Mouse (Mus musculus) neural tube, embryonic 12.5 days (tissue): Measurements from ENCODE around the gene Usp17ld. TPM values are rescaled to one million over a fixed set of nuclear protein-coding genes. Genes with fewer than 3 reads are reported as not detected.
"Not testable (repeated sequence)": the region's sequence is repeated elsewhere in the genome, so short reads cannot be mapped to it uniquely, and the experiment has no call there.

ENCODE experiments used
- ATAC-seq: fragments of 200-750 bp; cut with Nextera tagmentation; 2 replicates; pipeline ENCODE4 v1.8.0; 2017; ENCODE audit warnings: low read depth, mild to moderate bottlenecking, moderate TSS enrichment, moderate library complexity; ENCODE audit not compliant: low FRiP score
- H3K27ac ChIP-seq: fragments of 300-500 bp; sonication (generic); 2 replicates; pipeline ENCODE4 v1.5.1; 2016
- H3K27me3 ChIP-seq: fragments of 300-500 bp; sonication (generic); replicated peaks from 2 replicates; pipeline ENCODE4 v1.6.1; 2016; ENCODE audit warnings: mild to moderate bottlenecking
- H3K36me3 ChIP-seq: fragments of 300-500 bp; sonication (generic); 2 replicates; pipeline ENCODE4 v1.6.1; 2016; ENCODE audit warnings: mild to moderate bottlenecking
- H3K4me1 ChIP-seq: fragments of 300-500 bp; sonication (generic); 2 replicates; pipeline ENCODE4 v1.6.1; 2016
- H3K4me2 ChIP-seq: fragments of 300-500 bp; sonication (generic); replicated peaks from 2 replicates; pipeline ENCODE4 v1.6.1; 2016; ENCODE audit warnings: mild to moderate bottlenecking
- H3K4me3 ChIP-seq: fragments of 300-500 bp; sonication (generic); 2 replicates; pipeline ENCODE4 v1.5.1; 2016
- H3K9ac ChIP-seq: fragments of 300-500 bp; sonication (generic); 2 replicates; pipeline ENCODE4 v1.6.1; 2016; ENCODE audit warnings: mild to moderate bottlenecking
- H3K9me3 ChIP-seq: fragments of 300-500 bp; sonication (generic); 2 replicates; pipeline ENCODE4 v1.6.1; 2016; ENCODE audit warnings: mild to moderate bottlenecking
- WGBS: fragments of 180-500 bp; shearing (Covaris S2); methylation state at CpG from one replicate; pipeline ENCODE4 v1.1.7; 2016; 5-methylcytosine and 5-hydroxymethylcytosine counted together
- microRNA-seq: library from miRNA; unstranded; fragments of <30 nt; microRNA quantifications from one replicate; pipeline ENCODE4, GENCODE M21; 2017
- polyA plus RNA-seq: library from polyadenylated mRNA; unstranded; fragments of >200 nt; fragmentation: Nextera tagmentation; extraction: Ambion mirVana; gene quantifications from 2 replicates; pipeline ENCODE4 v1.2.1, GENCODE M21; 2016

The Usp17ld gene
- not detected in 2 replicates for polyA plus RNA-seq

DNA sequence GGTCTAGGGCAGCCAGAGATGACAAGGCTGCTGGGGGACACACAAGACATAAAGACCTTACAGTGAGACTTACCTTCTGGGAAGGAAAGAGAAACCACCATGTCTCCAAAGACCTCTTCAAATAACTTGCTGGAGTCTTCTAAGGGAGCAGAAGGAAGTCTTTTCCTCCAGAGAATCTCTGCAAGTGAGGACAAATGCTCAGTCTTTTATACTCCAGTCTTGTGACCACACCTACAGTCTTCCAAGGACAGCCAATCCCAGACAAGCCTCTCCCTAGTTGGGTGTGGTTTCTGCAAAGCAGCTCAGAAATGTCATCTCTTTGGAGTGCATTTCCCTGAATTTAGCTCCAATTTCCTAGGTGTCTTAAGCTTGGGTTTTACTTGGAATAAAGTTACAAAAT is at the start of gene Usp17ld:
TSS of gene Usp17ld (minus strand) at position 101 of the 400 bp plus-strand sequence.
- not testable (repeated sequence) for H3K4me3 ChIP-seq, H3K27ac ChIP-seq, H3K36me3 ChIP-seq, H3K4me1 ChIP-seq, H3K27me3 ChIP-seq, H3K9ac ChIP-seq, H3K9me3 ChIP-seq, H3K4me2 ChIP-seq, ATAC-seq

DNA sequence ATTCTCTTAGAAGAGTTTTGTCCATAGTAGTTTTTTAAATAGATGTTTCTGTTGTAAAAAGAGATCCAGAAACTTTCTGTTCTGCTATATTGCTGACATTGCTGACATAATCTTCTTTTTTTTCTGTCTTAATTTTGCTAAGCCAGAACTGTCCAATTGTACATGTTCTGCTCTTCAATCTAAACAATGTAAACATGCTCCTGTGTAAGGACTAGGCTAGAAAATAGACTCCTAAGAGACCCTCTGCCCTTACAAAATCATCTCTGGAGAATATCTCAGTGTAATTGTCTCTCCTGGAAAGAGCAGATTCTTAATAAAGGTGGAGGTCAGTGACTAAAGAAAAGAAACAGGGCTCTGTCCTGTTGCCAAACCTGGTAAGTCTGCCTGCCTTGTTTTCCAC is 35.6 kb downstream of the Usp17ld start, which contains the start of gene Olfr594:
TSS of gene Olfr594 (plus strand) at position 301 of the 400 bp plus-strand sequence.
- Histone ChIP-seq H3K27me3 (no peaks in the 10 kb centered on the region), H3K9me3 (no peaks in the 10 kb centered on the region), H3K4me2 (no peak within 1 kb of the TSS), H3K9ac (no peak within 1 kb of the TSS), H3K4me3 (no peak within 1 kb of the TSS), H3K4me1 (no peaks in the 10 kb centered on the region), H3K36me3 (no peaks in the 10 kb centered on the region), H3K27ac (no peak within 1 kb of the TSS)
- ATAC-seq = no peak

DNA sequence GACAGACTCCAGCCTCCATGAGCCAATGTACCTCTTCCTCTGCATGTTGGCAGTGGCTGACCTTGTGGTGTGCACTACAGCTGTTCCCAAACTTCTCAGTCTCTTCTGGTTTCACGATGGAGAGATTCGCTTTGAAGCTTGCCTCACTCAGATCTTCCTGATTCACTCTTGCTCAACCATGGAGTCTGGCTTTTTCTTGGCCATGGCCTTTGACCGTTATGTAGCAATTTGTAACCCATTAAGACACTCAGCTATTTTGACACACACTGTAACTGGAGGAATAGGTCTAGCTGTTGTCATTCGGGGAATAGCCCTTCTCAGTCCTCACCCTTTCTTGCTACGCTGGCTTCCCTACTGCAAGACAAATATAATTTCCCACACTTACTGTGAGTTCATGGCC is 40.3 kb downstream of the Usp17ld start:
- H3K36me3 ChIP-seq, H3K27ac ChIP-seq, H3K9me3 ChIP-seq, H3K9ac ChIP-seq, H3K4me2 ChIP-seq, ATAC-seq, H3K27me3 ChIP-seq, H3K4me1 ChIP-seq, H3K4me3 ChIP-seq: not testable (repeated sequence)
- WGBS = 89% methylated on average over 5 of the region's 5 CpGs

DNA sequence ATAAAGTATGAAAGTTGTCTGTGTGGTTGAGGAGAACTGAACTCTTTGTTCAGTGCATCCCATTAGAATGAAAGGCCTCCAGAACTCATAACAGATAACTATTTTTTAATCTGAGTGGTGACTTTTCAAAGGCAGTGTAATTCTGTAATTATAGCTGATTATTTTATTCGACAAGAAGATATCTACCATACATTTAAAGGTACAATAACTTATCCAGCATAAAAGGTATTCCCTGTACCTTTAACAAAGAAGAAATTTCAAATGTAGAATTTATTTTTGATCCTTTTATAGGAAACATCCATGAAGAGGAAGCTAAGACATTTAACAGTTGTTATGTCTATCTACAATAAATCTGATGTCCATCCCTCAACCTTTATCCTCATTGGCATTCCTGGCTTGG is 40.7 kb downstream of the Usp17ld start, which contains the start of gene Olfr593:
TSS of gene Olfr593 (plus strand) at position 301 of the 400 bp plus-strand sequence.
- Histone ChIP-seq H3K36me3 (no peaks in the 10 kb centered on the region), H3K27me3 (no peaks in the 10 kb centered on the region), H3K4me2 (no peak within 1 kb of the TSS), H3K27ac (no peak within 1 kb of the TSS), H3K9me3 (no peaks in the 10 kb centered on the region), H3K4me3 (no peak within 1 kb of the TSS), H3K4me1 (no peaks in the 10 kb centered on the region), H3K9ac (no peak within 1 kb of the TSS)
- ATAC-seq = no peak
- WGBS = 70% methylated on average over 1 of the region's 1 CpGs

Small RNA genes lying within 50 kb of the gene (microRNA-seq; reads per million reads assigned to microRNA genes)
- gene Gm23550 (not detected), gene Gm25171 (not detected)

Other genes starting within 250 kb of the Usp17ld start
- not detected in 2 replicates for gene Olfr582, start 214.5 kb downstream of the Usp17ld start, polyA plus RNA-seq
- gene Olfr583, start 201.2 kb downstream of the Usp17ld start, polyA plus RNA-seq = not detected in 2 replicates
- not detected in 2 replicates for gene Olfr584, start 170.6 kb downstream of the Usp17ld start, polyA plus RNA-seq
- gene Olfr585, start 154.8 kb downstream of the Usp17ld start, polyA plus RNA-seq = not detected in 2 replicates
- not detected in 2 replicates for gene Olfr586, start 126.9 kb downstream of the Usp17ld start, polyA plus RNA-seq
- not detected in 2 replicates for gene Olfr588-ps1, start 111.6 kb downstream of the Usp17ld start, polyA plus RNA-seq
- not detected in 2 replicates for gene Olfr589, start 96.1 kb downstream of the Usp17ld start, polyA plus RNA-seq
- not detected in 2 replicates for gene Olfr591, start 74.2 kb downstream of the Usp17ld start, polyA plus RNA-seq
- gene Olfr592, start 67.7 kb downstream of the Usp17ld start, polyA plus RNA-seq = not detected in 2 replicates
- not detected in 2 replicates for gene Olfr593, start 40.6 kb downstream of the Usp17ld start, polyA plus RNA-seq
- gene Olfr594, start 35.5 kb downstream of the Usp17ld start, polyA plus RNA-seq = not detected in 2 replicates
- gene Olfr596, start 53.1 kb upstream of the Usp17ld start, polyA plus RNA-seq = not detected in 2 replicates
- not detected in 2 replicates for gene Olfr597, start 63.8 kb upstream of the Usp17ld start, polyA plus RNA-seq
- not detected in 2 replicates for gene Olfr598, start 71.1 kb upstream of the Usp17ld start, polyA plus RNA-seq
- gene Olfr599, start 83.4 kb upstream of the Usp17ld start, polyA plus RNA-seq = not detected in 2 replicates
- not detected in 2 replicates for gene Olfr600, start 97.2 kb upstream of the Usp17ld start, polyA plus RNA-seq
- gene Olfr601, start 110.2 kb upstream of the Usp17ld start, polyA plus RNA-seq = not detected in 2 replicates
- not detected in 2 replicates for gene Olfr603, start 133.7 kb upstream of the Usp17ld start, polyA plus RNA-seq
- gene Usp17lc, start 162.6 kb upstream of the Usp17ld start, polyA plus RNA-seq = not detected in 2 replicates
- gene Olfr605, start 192.9 kb upstream of the Usp17ld start, polyA plus RNA-seq = not detected in 2 replicates
- gene Olfr606, start 196.5 kb upstream of the Usp17ld start, polyA plus RNA-seq = not detected in 2 replicates
- gene Olfr607, start 211.6 kb upstream of the Usp17ld start, polyA plus RNA-seq = not detected in 2 replicates
- not detected in 2 replicates for gene Olfr608, start 217.4 kb upstream of the Usp17ld start, polyA plus RNA-seq
- gene Olfr609, start 245.6 kb upstream of the Usp17ld start, polyA plus RNA-seq = not detected in 2 replicates